Mouse (Mus musculus) heart, embryonic 13.5 days (tissue): ENCODE data around the gene Catsper2. TPM values are rescaled to one million over a fixed set of nuclear protein-coding genes. Genes with fewer than 3 reads are reported as not detected.

ENCODE experiments used
- ATAC-seq: fragments of 200-750 bp; cut with Nextera tagmentation; 2 replicates; pipeline ENCODE4 v1.8.0; 2017; ENCODE audit warnings: moderate TSS enrichment; ENCODE audit not compliant: insufficient number of reproducible peaks, low FRiP score, low TSS enrichment; ENCODE audit errors: extremely low read depth
- H3K27ac ChIP-seq: fragments of 300-500 bp; sonication (generic); replicated peaks from 2 replicates; pipeline ENCODE4 v1.5.1; 2015; ENCODE audit warnings: moderate library complexity, mild to moderate bottlenecking, inconsistent platforms
- H3K27me3 ChIP-seq: fragments of 300-500 bp; sonication (generic); replicated peaks from 2 replicates; pipeline ENCODE4 v1.6.1; 2015; ENCODE audit warnings: mild to moderate bottlenecking, inconsistent platforms
- H3K36me3 ChIP-seq: fragments of 300-500 bp; sonication (generic); 2 replicates; pipeline ENCODE4 v1.6.1; 2015; ENCODE audit warnings: mild to moderate bottlenecking, inconsistent platforms
- H3K4me1 ChIP-seq: fragments of 300-500 bp; sonication (generic); 2 replicates; pipeline ENCODE4 v1.6.1; 2015; ENCODE audit warnings: inconsistent platforms
- H3K4me2 ChIP-seq: fragments of 300-500 bp; sonication (generic); 2 replicates; pipeline ENCODE4 v1.6.1; 2015; ENCODE audit warnings: inconsistent platforms, mild to moderate bottlenecking, moderate library complexity
- H3K4me3 ChIP-seq: fragments of 300-500 bp; sonication (generic); 2 replicates; pipeline ENCODE4 v1.5.1; 2015; ENCODE audit warnings: moderate library complexity, mild to moderate bottlenecking, inconsistent platforms
- H3K9ac ChIP-seq: fragments of 300-500 bp; sonication (generic); 2 replicates; pipeline ENCODE4 v1.6.1; 2015; ENCODE audit warnings: inconsistent platforms, mild to moderate bottlenecking, moderate library complexity
- H3K9me3 ChIP-seq: fragments of 300-500 bp; sonication (generic); 2 replicates; pipeline ENCODE4 v1.6.1; 2016; ENCODE audit warnings: inconsistent platforms
- WGBS: fragments of 180-500 bp; shearing (Covaris S2); methylation state at CpG from one replicate; pipeline ENCODE4 v1.1.7; 2015; ENCODE audit warnings: mixed read lengths; 5-methylcytosine and 5-hydroxymethylcytosine counted together
- microRNA-seq: library from miRNA; unstranded; fragments of <30 nt; microRNA quantifications from one replicate; pipeline ENCODE4, GENCODE M21; 2016
- polyA plus RNA-seq: library from polyadenylated mRNA; unstranded; fragments of >200 nt; fragmentation: Nextera tagmentation; extraction: Ambion mirVana; gene quantifications from 2 replicates; pipeline ENCODE4 v1.2.1, GENCODE M21; 2015

The Catsper2 gene
- polyA plus RNA-seq, 1 experiment from 2014 or later: 2.2 TPM

GRCm38 (mm10) chr2:121353156-121353555 lies 60.4 kb downstream of the Catsper2 start:
- peaks cover 21% of the 10 kb centered on the region for H3K36me3 ChIP-seq
- 27% methylated on average over 8 of the region's 8 CpGs for WGBS
- peak overlapping the region; percentile 50 for H3K9ac ChIP-seq
- H3K9me3 ChIP-seq: no peaks in the 10 kb centered on the region
- peaks cover 27% of the 10 kb centered on the region for H3K27me3 ChIP-seq
- peaks cover 22% of the 10 kb centered on the region for H3K4me1 ChIP-seq
- no peak for ATAC-seq
- peak overlapping the region; percentile 35 for H3K4me2 ChIP-seq
- H3K4me3 ChIP-seq: no peak overlapping the region
- no peak overlapping the region; the same call in 1 of the 2 replicates for H3K27ac ChIP-seq

Small RNAs within 50 kb of the gene (microRNA-seq; reads per million reads assigned to microRNA genes)
- gene Gm22953: not detected

Other genes with a start within 250 kb of the Catsper2 start
- gene Tubgcp4, start 243.1 kb downstream of the Catsper2 start, polyA plus RNA-seq: 32.4 and 32.5 TPM in 2 replicates
- gene Zscan29, start 242.7 kb downstream of the Catsper2 start, polyA plus RNA-seq: 5.3 and 5.8 TPM in 2 replicates
- 44.5 and 44.6 TPM in 2 replicates for gene Trp53bp1, start 142.4 kb downstream of the Catsper2 start, polyA plus RNA-seq
- 3.8 and 4.7 TPM in 2 replicates for gene Map1a, start 124.2 kb downstream of the Catsper2 start, polyA plus RNA-seq
- gene Ppip5k1, start 58.4 kb downstream of the Catsper2 start, polyA plus RNA-seq: 9.9 TPM in 2 replicates
- gene Ckmt1, start 56.1 kb downstream of the Catsper2 start, polyA plus RNA-seq: 0.37 and 0.47 TPM in 2 replicates
- not detected in 2 replicates for gene Strc, start 26.6 kb downstream of the Catsper2 start, polyA plus RNA-seq
- 524 and 560 TPM in 2 replicates for gene Pdia3, start within 50 bp of the Catsper2 start, polyA plus RNA-seq
- 1.4 and 1.6 TPM in 2 replicates for gene Ell3, start 30.5 kb upstream of the Catsper2 start, polyA plus RNA-seq
- 522 and 573 TPM in 2 replicates for gene Serf2, start 35.4 kb upstream of the Catsper2 start, polyA plus RNA-seq
- gene Hypk, start 39.5 kb upstream of the Catsper2 start, polyA plus RNA-seq: 96.3 and 106 TPM in 2 replicates
- 0.07 and 0.13 TPM in 2 replicates for gene Serinc4, start 43.0 kb upstream of the Catsper2 start, polyA plus RNA-seq
- gene Mfap1b, start 60.3 kb upstream of the Catsper2 start, polyA plus RNA-seq: 39.7 and 42.0 TPM in 2 replicates
- 16.3 and 20.6 TPM in 2 replicates for gene Mfap1a, start 92.9 kb upstream of the Catsper2 start, polyA plus RNA-seq
- 5.1 and 7.0 TPM in 2 replicates for gene Wdr76, start 92.9 kb upstream of the Catsper2 start, polyA plus RNA-seq